Mouse (Mus musculus) thymus, postnatal 14 days (tissue): Measurements from ENCODE around the gene Dlgap5.
"Not testable (repeated sequence)": the region's sequence is repeated elsewhere in the genome, so short reads cannot be mapped to it uniquely, and the experiment has no call there.

Source experiments
- DNase-seq: peaks from one replicate; pipeline ENCODE4 v3.0.0; 2021

Dlgap5 gene

GRCm38 (mm10) chr14:47417775-47418665 lies at the start of gene Dlgap5:
TSS of gene Dlgap5 (minus strand) at chr14:47418407.
- peak; percentile 95 for DNase-seq

GRCm38 (mm10) chr14:47465468-47466175 lies 47.4 kb upstream of the Dlgap5 start:
- DNase-seq, result no peak

GRCm38 (mm10) chr14:47464426-47464825 lies 46.2 kb upstream of the Dlgap5 start:
- DNase-seq, result no peak

- DNase-seq, result no peak
Measured at GRCm38 (mm10) chr14:47462877-47463460, 44.8 kb upstream of the Dlgap5 start.

- no peak for DNase-seq
Measured at GRCm38 (mm10) chr14:47462453-47462852, 44.2 kb upstream of the Dlgap5 start.

- DNase-seq, result no peak
Measured at GRCm38 (mm10) chr14:47461997-47462396, 43.8 kb upstream of the Dlgap5 start.

- DNase-seq, result no peak
Measured at GRCm38 (mm10) chr14:47459556-47459955, 41.3 kb upstream of the Dlgap5 start.

- DNase-seq, result not testable (repeated sequence)
Measured at GRCm38 (mm10) chr14:47450121-47450520, 31.9 kb upstream of the Dlgap5 start, which contains the start of gene Fbxo34. TSS of gene Fbxo34 (plus strand) at chr14:47450421.

- no peak for DNase-seq
Measured at GRCm38 (mm10) chr14:47445331-47446095, 27.3 kb upstream of the Dlgap5 start.

GRCm38 (mm10) chr14:47444907-47445306 lies 26.7 kb upstream of the Dlgap5 start:
- no peak for DNase-seq

GRCm38 (mm10) chr14:47438947-47439346 lies 20.7 kb upstream of the Dlgap5 start:
- DNase-seq, result no peak

- peak; percentile 21 for DNase-seq
Measured at GRCm38 (mm10) chr14:47432987-47433386, 14.8 kb upstream of the Dlgap5 start.

- DNase-seq, result no peak
Measured at GRCm38 (mm10) chr14:47422466-47422865, 4.3 kb upstream of the Dlgap5 start.

GRCm38 (mm10) chr14:47421606-47422005 lies 3.4 kb upstream of the Dlgap5 start:
- no peak for DNase-seq

GRCm38 (mm10) chr14:47419723-47420276 lies 1.6 kb upstream of the Dlgap5 start:
- no peak for DNase-seq

GRCm38 (mm10) chr14:47419034-47419625 lies 923 bp upstream of the Dlgap5 start:
- no peak for DNase-seq

- DNase-seq, result no peak
Measured at GRCm38 (mm10) chr14:47418666-47418991, 422 bp upstream of the Dlgap5 start.

GRCm38 (mm10) chr14:47417346-47417745 lies 861 bp downstream of the Dlgap5 start:
- DNase-seq, result no peak

- DNase-seq, result no peak
Measured at GRCm38 (mm10) chr14:47406000-47406399, 12.2 kb downstream of the Dlgap5 start.

- DNase-seq, result no peak
Measured at GRCm38 (mm10) chr14:47402735-47403134, 15.5 kb downstream of the Dlgap5 start.

- DNase-seq, result peak; percentile 67
Measured at GRCm38 (mm10) chr14:47396165-47396652, 22.0 kb downstream of the Dlgap5 start.

- peak; percentile 70 for DNase-seq
Measured at GRCm38 (mm10) chr14:47395462-47396026, 22.7 kb downstream of the Dlgap5 start.
